Mouse (Mus musculus): ENCODE measurements around the gene Ralb. TPM values are rescaled to one million over a fixed set of nuclear protein-coding genes. Genes with fewer than 3 reads are reported as not detected.

Ralb gene
- polyA plus RNA-seq, 1 experiment from 2014 or later = 87.1 TPM

DNA sequence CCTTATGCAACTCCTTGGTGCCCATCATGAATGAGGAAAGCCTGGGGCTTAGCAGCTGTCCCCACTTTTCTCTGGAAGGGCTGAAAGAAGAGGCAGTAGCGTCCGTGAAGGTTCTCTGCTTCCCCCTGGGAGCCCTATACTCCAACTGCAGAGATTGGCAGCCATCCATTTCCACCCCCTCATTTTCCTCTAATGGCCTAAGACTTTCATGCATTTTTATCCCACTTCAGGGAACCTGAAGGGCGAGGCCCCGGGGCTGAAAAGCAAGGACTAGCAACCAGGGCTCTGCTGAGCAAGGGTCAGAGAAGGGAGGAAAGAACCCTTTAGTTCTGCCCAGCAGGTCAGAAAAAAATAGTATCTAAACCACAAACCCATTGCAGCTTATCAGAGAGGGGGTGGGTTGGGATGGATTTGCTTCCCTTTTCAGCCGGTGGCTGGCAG, 20.4 kb upstream of the Ralb start:
- no peak for DNase-seq (ENCODE audit: low spot score)

DNA sequence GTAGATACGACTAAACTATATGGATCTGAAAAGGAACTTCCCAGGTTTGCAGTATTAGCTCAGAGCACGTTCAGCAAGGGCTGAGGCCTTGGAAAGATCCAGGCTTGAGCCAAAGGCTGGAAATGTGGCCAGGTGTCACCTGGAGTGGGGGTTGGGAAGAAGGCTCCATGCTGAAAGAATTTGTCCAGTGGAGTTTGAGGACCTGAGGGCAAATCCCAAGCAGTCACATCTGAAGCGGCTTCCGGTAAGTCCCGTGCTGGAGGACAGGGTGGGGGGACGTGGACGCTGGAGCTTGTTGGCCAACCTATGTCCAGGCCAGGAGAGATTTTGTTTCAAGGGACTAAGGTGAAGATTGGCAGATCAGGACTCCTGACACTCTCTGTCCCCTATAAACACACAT, 19.2 kb upstream of the Ralb start:
- no peak for DNase-seq (ENCODE audit: low spot score)

DNA sequence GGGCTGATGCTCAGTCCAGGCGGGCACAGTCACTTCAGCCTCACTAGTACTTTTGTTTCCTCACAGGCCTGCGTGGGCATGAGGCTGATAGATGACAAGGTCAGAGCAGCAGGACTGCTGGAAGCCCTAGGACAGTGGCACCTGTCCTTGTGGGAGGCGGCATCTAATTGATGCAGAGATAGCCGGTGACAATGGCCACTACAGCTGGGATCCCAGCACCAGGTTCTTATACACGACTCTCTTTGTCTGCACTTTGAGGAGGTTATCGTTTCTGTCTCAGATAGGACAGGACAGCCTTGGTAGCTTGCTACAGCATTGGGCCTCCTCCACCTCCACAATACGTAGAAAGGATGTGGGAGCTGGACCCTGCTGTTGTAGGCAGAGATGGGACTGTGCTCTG, 18.8 kb upstream of the Ralb start:
- no peak for DNase-seq (ENCODE audit: low spot score)

DNA sequence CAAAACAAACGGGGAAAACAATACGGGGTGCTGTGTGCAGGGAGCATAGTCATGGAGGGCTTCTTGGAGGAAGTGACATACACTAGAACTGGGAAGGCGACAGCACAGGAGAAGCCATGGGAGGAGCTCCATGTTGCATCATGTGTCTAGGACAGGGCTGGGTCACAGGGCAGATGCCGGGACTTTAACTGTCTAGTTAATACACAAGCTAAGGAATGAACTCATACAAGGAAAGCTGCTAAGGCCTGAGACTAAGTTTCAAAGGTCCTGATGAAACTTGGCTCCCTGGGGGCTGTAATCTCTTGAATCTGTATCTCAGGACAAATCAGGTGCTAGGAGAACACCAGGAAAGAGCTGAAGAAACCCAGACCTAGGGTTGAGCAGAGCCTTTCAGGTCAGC, 18.1 kb upstream of the Ralb start:
- DNase-seq (ENCODE audit: low spot score) = no peak

DNA sequence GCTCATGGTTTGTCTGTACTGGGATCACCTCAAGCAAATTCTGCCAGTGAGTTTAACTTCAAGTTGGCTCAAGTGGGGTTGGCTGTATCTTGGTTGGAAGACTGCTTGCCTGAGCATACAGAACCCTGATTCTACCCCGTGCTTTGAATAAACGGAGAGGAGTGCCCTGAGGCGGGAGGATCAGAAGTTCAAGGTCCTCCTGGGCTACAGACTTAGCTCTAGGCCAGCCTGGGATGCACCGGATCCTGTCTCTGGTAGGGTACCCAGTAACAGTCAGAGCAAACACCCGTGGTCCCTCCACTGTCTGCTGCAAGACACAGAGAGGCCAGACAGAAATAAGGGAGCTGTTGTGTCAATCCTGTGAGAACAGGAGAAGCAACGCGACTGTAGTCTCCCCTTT, 17.1 kb upstream of the Ralb start:
- DNase-seq (ENCODE audit: low spot score) = no peak

DNA sequence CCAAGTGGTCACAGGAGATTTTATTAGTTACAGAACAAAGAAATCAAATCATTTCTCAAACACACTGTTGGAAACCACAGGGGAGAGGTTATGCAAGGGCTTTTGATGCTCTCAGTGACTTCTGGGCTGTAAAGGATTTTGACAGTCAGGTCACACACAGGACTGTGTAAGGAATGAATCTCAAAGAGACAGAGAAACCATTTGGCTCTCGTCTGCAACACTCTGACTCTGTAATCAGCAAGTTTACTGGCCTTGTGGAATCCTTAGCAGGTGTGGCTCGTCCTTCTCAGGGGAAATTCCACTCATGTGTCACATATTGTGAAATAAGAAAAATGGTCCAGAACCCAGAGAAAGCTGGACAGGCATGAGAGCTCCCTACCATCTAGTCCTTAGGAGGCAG, 16.4 kb upstream of the Ralb start:
- DNase-seq (ENCODE audit: low spot score) = no peak

DNA sequence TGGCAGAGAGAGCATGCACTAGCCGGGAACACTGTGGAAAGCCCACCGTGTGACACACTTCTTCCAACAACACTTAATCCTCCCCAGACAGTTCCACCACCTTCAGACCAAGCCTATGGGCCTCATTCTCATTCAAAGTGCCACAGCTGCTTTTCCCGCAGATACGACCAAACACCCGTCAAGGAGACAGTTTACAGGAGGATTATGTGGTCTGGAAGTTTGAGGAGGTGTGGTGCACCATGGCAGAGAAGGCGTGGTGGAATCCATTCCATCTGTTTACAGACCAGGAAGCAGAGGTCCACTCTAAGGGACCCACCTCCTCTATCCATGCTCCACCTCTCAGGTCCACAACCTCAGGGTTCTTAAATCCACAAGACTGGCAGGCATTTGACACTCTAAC, 14.7 kb upstream of the Ralb start:
- DNase-seq (ENCODE audit: low spot score) = no peak

DNA sequence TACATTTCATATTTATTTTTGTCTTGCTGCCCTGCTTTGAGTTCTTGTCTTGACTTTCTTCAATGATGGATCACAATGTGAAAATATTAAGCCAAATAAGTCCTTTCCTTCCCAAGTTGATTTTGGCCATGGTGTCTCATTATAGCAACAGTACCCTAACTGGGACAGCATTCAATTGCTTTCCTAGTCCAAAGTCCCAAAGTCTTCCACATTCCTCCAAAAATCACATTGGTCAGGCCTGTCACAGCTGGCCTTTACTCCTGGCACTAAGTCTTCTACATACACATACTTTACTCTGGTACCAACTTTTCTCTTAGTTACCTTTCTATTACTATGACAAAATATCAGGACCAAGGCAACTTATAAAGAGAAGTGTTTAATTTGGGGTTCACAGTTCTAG, 14.2 kb upstream of the Ralb start:
- no peak for DNase-seq (ENCODE audit: low spot score)

DNA sequence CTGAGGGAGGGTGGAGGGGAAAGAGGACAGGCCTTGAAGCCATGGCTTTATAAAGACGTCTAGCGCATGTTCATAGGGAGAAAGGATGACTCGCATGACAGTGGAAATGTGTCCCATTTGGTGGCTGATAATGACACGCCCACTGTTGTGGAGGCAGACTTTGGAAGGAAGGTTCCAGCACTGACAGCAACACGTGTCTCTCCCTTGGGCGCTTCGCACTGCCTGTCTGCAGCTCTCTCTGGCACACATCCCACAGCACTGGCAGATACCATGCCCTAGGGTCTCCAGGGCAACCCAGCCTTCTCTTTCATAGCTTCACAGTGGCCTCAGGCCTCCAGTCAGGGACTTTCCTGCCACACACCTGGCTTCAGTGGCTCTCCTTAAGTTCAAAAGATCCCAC, 13.5 kb upstream of the Ralb start:
- DNase-seq (ENCODE audit: low spot score) = no peak

DNA sequence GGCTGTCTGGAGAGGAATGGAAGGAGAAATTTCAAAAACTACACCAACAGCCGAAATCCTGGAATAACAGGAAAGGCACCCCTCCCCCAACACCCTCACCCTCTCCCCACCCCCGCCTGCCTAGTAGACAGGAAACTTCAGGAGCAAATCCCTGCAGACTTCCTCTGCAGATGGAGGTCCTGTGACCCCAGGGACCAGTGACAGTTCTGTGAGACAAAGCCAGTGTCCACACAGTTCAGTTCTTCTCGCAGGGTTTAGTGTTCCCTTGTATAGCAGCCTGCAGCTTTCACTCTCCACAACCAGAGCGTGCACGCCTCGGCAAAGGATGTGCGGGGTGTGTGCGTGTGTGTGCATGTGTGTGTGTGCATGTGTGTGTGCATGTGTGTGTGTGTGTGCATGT, 6.3 kb upstream of the Ralb start:
- DNase-seq (ENCODE audit: low spot score) = no peak

DNA sequence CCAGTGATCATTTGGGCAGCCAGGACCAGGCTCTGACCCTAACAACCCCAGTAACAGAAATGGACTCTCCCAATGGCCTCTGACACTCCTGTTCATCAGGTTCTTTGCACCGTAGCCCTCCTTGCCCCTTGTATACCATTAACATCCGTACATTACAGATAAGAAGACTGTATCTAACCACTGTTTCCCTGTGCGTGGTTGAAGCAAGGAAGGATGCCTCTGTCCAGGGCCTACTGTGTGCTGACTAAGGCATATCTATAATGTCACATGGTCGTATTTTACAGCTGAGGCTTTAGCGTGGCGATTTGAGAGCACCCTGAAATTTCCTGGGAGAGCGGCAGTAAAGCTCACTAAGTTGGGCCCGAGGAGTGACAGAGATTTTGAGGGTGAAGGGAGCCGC, 5.8 kb upstream of the Ralb start:
- DNase-seq (ENCODE audit: low spot score) = no peak

DNA sequence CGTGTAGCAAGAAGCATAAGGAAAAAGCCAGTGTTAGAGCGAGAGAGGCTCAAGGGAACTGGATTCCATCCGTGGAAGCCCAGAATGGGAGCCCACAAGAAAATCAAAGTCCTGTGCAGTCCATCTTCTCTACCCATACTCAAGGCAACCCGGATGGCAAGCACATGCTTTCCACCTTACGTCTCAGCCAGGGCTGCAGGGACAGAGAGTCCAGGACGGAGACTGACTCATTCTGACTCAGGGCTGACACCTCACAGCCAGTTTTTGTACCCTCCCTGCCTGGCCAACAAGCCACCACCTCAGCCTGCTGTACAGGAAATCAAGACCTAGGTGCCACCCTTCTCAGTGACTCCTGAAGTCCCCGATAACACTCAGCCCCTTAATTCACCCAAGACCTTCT, 4.9 kb upstream of the Ralb start:
- no peak for DNase-seq (ENCODE audit: low spot score)

DNA sequence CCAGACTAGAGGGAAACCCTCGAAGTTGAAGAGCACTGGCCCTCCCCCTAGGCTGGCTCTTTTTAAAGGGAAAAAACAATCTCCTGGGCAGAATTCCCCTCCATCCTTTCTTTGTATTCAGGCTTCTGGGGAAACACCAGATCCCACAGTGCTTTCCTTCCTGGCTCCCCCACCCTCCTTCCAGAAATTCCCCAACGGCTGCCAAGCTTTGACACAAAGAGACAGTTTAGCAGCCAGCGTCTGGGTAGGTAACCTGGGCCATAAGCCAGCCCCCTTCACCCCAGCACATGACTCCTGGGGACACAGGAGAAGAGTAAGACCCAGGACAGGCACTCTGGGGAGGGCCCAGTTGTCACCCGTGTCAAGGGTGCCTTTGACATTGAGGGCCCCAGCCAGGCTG, 4.0 kb upstream of the Ralb start:
- no peak for DNase-seq (ENCODE audit: low spot score)

DNA sequence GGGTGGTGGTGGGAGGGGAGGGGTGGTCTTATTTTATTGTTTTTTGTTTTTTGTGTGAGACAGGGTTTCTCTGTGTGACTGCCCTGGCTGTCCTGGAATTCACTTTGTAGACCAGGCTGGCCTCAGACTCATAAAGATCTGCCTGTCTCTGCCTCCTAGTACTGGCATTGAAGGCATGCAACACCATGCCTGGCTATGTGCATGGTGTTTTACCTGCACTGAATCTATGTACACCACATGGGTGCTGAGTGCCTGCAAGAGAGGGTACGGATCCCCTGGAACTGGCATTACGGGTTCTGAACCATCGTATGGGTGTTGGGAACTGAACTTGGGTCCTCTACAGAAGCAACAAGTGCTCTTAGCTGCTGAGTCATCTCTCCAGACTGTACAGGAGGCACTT, 1.4 kb upstream of the Ralb start:
- no peak for DNase-seq (ENCODE audit: low spot score)

DNA sequence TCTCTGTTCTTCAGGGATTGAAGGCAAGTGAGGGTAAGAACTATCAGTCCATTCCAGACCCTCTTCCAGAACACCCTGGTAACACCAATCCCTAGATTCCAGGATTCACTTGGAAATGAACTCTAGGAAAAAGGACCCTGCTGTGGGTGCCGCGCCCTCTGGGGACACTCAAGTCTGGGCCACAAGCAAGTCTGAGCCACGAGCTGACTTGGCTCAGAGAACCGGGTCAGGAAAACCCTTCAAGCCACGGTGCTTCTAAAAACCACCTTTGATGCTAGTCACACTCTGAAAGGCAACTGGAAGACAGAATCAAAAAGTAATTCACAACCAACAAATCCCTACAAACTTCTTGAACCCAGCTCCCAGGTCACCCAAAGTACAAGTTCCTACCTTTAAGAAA, 786 bp downstream of the Ralb start:
- DNase-seq (ENCODE audit: low spot score) = no peak

DNA sequence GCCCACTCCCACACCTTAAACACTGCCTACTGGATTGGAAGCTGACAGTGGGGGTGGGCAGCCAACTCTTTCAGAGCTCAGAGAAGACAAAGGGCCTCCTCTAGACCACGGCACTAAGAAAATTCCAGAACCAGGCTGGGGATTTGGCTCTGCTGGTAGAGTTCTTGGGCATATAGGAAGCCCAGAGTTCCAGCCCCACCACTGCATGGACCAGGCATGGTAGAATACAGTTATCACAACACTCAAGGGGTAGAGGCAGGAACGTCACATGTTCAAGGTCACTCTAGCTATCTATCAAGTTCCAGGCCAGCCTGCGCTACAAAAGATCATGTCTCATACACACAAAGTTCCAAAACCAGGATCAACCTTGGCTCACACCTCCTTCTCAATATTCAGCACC, 1.4 kb downstream of the Ralb start:
- DNase-seq (ENCODE audit: low spot score) = no peak

DNA sequence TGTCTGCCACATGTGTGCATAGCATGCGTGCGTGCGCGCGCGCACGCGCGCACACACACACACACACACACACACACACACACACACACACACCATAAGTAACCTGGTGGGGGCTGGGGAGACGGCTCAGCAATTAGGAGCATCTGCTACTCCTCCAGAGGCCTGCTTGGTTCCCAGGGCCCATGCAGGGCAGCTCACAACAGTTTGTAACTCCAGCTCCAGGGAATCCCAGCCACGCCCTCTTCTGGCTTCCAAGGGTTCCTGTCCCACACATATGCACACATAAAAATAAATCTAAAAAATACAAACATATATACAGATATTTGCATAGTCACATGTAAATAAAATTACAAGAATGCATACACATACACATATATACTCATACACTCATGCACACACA, 1.9 kb downstream of the Ralb start:
- DNase-seq (ENCODE audit: low spot score) = no peak

DNA sequence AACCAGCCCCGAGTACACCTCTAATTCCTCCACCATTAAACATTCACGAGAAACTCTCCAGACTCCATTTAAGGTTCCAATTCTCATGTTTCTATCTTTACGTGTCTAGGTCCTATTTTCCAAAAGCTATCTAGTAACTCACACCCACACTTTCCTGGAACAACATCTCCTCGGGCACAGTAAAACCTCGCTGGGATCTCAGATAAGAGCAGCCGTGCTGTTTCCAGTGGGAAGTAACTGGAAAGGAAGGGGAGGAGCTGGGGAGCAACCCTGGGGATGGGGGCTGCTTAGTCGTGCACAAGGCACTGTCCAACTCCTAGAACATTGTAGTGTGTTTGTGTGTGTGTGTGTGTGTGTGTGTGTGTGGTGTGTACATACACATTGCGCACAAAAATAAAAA, 2.7 kb downstream of the Ralb start:
- no peak for DNase-seq (ENCODE audit: low spot score)

DNA sequence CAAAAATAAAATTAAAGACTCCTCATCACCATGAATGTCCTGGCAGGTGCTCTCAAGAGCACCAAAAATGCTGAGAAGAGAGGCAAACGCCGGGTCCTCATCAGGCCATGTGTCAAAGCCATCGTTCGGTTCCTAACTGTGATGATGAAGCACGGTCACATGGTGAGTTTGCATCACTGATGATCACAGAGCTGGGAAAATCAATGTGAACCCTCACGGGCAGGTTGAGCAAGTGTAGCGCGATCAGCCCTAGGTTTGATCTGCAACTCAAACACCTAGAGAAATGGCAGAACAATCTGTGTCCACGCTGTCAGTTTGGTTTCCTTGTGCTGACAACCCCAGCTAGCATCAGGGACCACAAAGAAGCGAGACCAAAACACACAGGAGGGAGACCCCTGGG, 5.1 kb downstream of the Ralb start:
- no peak for DNase-seq (ENCODE audit: low spot score)

DNA sequence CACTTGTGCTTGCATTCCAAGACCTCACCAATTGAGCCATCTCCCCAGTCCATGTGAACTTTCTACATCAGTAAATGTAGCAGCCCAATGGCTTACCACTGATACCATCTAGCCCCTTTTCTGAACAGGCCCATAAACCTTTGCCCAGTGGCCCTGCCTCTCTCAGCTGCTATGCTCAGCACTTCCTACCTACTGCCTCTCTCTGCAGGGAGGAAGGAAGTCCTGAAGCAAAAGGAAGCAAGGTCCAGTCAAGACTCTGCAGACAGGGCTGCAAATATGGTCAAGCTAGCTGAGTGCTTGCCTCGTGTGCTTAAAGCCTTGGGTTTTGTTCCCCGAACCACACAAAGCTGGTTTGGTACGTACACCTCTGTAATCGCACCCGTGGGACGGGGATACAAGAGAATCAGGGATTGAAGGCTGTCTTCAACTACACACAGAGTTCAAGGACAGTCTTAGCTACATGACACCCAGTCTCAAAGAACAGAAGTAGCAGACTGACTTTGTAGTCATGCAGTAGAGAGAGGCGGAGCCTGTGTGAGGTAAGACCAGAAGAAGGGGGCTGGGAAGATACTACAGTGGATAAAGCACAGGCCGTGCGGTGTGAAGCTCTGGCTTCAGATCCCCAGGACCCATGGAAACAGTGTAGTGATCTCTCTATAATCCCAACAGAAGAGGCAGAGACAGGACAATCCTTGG, 5.9 kb downstream of the Ralb start:
- DNase-seq (ENCODE audit: low spot score) = no peak

DNA sequence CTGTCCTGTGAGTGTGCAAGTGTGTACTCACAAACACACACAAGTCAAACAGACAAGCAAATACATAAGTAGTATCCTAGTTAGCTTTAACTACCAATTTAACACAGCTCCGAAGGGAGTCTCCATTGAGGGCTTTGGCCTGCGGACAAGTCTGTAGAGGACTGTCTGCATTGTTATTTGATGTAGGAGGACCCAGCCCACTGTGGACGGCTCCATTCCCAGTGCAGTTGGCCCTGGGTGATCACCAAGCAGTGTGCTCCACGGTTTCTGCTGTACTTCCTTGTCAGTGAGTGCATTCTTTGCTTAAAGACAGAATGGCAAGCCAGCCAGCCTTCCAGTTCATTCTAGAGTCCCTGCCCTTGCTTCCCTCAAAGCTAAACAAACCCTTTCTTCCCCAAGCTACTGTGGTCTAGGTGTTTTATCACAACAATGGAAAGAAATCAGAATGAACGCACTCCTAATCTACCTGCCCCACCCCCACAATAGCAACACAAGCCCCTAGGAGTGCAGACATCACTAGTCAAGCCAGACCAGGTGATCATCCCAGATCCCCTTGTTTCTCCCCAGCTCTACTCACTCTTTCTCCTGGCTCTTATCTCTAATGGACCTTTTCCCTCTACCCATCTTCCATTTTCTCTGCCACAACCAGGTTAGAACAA, 7.1 kb downstream of the Ralb start:
- no peak for DNase-seq (ENCODE audit: low spot score)

DNA sequence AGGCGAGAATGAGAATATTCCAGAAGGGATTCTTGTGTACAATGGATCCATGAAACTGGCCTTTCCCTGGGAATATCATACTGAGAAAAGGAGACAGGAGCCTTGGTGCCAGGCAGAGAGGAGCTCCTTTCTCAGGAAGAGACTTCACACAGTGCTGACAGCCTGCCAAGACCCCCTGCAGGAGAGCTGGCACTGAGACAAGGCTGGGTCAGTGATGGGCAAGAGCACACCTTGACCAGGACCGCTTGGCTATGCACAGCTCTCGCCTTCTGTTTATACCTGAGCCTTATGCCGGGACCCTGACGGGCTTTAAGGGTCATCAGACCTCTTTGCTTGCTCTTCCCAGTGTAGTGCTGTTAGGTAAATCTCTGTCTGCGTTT, 9.2 kb downstream of the Ralb start:
- DNase-seq (ENCODE audit: low spot score) = no peak

DNA sequence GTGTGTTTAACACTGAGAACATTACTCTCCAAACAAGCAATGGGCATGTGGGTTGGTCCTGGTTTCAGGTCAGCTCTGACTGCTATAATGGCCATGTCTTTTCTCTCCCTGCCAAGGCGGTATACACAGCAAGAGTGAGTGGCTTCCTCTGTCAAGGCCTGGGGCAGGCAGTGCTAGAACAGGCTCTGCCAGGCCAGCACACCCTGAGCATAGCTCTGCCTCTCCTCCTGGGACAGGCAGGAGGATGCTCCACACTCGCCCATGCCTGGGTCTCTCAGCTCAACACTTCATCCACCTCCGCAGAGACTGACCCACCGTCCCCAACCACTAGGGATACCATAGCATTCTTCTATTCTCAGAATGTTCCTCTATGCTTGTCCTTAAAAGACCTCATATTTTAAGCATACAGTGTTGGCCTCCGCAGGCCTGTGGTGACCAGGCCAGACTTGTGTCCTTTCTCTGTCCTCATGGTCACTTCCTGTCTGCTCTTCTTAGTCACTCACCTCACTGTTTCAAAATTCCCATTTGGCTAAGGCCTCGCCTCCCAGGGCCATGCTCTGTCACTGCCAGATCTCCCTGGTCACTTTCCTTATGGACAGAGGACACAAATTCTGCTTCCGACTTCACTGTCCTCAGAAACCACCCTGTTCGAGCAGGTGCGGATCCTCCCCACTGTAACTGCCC, 9.7 kb downstream of the Ralb start:
- DNase-seq (ENCODE audit: low spot score) = no peak

All from thymus, postnatal 0 days (tissue).